Mouse (Mus musculus) heart, postnatal 25 days (tissue): ENCODE measurements around the gene Cwc22. TPM values are rescaled to one million over a fixed set of nuclear protein-coding genes. Genes with fewer than 3 reads are reported as not detected.

Experiments used
- DNase-seq: peaks from one replicate; pipeline ENCODE4 v3.0.0; 2022; ENCODE audit warnings: low spot score
- intact Hi-C: fragments of 180-260 bp; cut with DNase I; formaldehyde crosslinking; loops from one replicate; pipeline ENCODE4 v1.15.1; 2025
- total RNA-seq, 2 experiments: library from RNA; stranded (reverse); gene quantifications; 2 replicates each; pipeline ENCODE4 v1.2.3; 2021

The Cwc22 gene
- total RNA-seq: 10 to 100 TPM; 13.7 to 14.1 TPM

DNA sequence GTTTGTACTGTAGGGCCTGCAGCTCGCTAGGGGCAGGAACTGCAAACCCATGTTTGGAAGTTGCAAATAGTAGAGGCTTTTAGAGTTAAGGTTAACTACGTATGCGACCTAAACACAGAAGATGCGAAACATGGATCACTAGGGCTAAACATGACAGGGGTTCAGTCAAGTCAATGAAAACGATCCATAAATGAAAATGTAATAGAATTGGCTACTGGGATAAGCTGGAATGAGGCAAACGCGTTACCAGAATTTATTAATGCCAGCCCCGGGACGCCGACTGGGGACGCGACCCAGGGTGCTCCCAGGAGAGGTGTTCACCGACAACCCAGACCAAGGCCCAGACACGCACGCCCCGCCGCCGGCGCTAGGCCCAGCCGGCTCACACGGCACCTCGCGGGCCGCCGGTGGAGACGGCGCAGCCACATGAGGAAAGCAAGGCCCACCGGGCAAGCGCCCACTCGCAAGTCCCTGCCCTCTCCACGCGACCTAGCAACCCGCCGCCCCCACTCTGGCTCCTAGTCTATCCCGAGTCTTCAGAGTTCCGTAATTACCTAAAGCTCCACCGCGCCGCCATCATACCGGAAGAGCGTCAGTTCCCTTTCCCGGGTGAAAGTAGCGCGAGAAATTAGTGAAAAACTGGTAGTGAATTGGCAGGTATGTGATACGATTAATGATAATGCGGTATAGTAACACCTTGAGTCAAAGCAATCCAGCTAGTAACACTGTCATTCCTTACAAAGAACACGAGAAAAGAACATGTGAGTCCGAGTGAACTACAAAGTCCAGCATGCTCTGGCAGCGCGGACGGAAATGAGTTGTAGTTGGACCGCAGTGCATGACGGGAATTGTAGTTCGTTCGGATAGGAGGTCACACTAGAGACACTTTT is at the start of gene Cwc22:
TSS of gene Cwc22 (minus strand) at position 780 of the 890 bp plus-strand sequence.
- peak; percentile 64 for DNase-seq
- intact Hi-C loops: no loop called here

DNA sequence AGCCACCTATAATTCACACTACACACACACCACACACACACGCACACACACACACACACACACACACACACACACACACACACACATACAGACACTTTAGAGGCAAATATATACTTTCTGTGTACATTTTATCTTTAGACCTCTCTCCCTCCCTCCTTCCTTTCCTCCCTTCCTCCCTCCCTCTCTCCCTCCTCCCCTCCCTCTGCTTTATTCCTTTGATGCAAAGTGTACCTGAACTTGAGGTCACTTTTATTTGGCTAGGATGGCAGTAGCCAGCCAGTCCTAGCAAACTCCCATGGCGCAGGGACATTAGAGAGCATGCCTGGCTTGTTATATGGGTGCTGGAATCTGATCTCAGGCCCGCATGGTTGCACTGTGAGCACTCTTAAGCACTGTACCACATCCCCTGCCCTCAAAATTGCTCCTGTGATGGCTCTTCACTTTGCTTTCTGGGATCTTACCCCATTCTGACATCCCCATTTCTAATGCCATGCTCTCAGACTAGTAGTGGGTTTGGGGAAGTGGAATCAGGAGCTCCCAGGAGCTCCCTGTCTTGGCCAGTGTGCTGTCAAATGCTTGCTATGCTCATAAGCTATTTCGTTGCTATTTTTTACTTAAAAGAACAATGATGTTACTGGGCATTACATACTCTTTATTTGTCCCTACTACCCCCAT is 47.7 kb upstream of the Cwc22 start:
- DNase-seq: no peak
- intact Hi-C loops: loop anchor here (10.0 kb wide), 1 partner anchor 119 kb away; no protein-coding TSS in a partner anchor

- intact Hi-C loops: loop anchor here (10.0 kb wide), 1 partner anchor 118 kb away; no protein-coding TSS in a partner anchor
- no peak for DNase-seq
These were observed 46.9 kb upstream of the Cwc22 start for GRCm38 (mm10) chr2:77992951-77993604.

DNA sequence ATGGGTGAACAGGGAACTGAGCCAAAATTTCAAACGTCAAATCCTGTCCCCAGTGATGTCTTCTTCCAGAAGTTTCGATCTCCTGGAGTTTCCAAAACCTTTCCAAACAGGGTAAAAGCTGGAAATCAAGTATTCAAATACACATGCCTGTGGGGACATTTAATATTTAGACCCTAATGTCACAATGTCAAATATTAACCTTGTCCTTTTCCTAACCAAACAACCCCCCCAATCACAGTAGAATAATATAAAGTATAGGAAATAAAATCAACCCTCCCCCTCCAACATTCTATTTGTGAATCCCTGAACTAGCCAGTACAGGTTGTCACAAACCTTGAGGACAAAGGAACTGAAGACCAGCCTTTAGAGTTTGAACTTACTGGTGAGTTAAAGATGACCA is 44.6 kb upstream of the Cwc22 start:
- intact Hi-C loops: loop anchor here (10.0 kb wide), 1 partner anchor 116 kb away; no protein-coding TSS in a partner anchor
- DNase-seq: no peak

GRCm38 (mm10) chr2:77990121-77990520 is 43.9 kb upstream of the Cwc22 start:
- no peak for DNase-seq
- intact Hi-C loops: loop anchor here (10.0 kb wide), 1 partner anchor 115 kb away; no protein-coding TSS in a partner anchor

DNA sequence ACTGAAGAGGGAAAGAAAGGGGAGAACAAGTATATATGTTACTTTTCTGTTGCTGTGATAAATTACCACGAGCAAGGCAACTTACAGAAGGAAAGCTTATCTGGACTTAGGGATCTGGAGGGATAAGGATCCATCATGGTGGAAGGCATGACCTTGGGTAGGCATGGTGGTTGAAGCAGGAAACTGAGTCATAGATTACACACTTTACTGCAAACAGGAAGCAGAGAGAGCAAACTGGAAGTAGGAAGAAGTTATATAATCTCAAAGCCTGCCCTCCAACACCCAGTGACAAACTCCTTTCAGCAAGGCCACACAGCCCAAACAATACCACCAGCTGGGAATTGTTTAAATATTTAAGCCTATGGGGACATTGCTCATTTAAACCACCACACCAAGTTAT is 43.2 kb upstream of the Cwc22 start:
- DNase-seq: no peak
- intact Hi-C loops: no loop called here

GRCm38 (mm10) chr2:77985991-77986730 is 40.0 kb upstream of the Cwc22 start:
- DNase-seq: no peak
- intact Hi-C loops: no loop called here

DNA sequence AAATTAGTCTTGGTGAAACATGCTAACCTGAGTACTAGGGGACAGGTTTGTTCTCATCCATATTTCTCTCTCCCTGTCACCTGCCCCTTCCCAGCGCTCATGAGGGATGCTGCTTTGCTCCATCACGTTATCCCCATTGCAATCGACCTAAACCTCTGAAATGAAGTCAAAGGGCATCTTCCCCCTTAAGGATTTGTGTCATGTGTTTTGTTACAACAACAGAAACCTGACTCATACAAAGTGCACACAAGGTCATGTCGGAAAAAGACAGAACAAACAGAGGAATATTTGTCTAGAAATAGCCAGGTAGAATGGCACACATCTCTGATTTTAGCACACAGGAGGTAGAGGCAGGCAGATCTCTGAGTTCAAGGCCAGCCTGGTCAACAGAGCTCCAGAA is 38.0 kb upstream of the Cwc22 start:
- intact Hi-C loops: no loop called here
- no peak for DNase-seq

DNA sequence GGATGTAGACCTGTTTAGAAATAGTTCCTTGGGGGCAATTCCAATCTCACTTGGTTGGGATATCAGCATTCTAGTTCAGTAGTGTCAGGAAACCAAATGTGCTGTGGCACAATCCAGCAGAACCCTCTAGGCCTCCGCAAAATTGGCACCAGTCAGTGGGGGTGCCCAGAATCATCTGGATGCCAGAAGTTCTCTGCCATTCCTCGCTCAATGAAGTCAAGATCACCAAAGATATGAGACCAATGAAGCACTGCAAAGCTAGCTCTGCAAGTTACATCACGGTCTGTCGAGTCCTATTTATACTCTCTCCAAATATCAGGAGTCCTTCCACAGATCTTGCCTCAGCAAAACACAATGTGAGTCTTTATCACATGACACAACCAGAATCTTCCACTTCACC is 35.7 kb upstream of the Cwc22 start:
- DNase-seq: no peak
- intact Hi-C loops: no loop called here

DNA sequence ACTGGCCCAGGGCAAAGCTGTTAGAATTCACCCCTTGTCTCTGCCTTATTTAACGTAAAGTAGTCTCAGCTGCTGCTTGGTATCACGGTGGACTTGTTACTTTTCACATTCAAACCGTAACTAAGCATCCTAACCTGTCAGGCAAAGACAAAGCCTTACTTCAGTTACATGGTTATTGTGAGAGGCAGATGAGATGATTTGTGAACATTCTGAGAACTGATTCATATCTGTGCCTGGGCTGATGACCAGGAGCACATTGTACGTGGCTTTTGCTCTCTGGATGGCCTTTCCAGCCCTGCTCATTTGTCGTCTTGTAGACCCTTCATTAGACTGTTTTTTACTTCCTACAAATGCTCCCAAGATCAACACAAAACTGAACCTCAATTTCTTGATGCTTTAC is 34.5 kb upstream of the Cwc22 start:
- no peak for DNase-seq
- intact Hi-C loops: no loop called here

DNA sequence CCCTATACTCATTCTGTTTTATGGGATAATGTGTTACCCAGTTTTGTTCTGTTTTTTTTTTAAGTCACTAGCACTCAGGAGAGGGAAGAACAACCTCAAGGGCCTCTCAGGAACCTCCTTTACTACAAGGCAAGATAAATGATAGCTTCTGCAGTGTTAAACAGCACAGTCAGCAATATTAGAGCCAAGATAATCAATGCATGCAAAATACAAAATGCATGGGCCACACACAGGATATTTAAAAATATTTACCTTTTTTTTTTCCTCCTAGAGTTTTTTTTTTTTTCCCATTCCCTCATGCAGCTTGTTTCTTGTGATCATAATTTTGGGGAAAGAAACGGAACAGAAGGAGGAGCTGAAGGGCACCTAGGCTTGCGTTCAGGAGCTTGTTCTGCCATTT is 33.3 kb upstream of the Cwc22 start:
- no peak for DNase-seq
- intact Hi-C loops: no loop called here

GRCm38 (mm10) chr2:77979081-77979480 is 32.9 kb upstream of the Cwc22 start:
- intact Hi-C loops: no loop called here
- DNase-seq: no peak

DNA sequence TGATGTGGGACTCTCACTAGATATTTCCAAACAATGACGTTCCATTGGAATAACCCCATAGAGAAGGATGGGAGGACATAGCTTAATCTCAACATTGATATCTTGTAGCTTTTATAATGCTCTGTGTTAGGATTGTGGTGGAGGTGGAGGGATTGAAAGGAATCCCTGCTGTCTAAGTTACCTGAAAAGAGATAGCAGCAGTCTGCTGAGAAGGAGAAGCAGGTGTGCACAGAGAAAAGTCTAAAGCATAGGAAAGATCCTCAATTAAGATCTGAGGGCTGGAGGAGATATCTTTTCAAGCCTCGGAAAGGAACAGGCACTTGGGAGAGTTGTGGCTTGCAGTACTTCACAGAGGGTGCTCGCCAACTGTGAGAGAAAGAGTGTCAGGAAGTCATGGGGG is 32.1 kb upstream of the Cwc22 start:
- intact Hi-C loops: no loop called here
- no peak for DNase-seq

DNA sequence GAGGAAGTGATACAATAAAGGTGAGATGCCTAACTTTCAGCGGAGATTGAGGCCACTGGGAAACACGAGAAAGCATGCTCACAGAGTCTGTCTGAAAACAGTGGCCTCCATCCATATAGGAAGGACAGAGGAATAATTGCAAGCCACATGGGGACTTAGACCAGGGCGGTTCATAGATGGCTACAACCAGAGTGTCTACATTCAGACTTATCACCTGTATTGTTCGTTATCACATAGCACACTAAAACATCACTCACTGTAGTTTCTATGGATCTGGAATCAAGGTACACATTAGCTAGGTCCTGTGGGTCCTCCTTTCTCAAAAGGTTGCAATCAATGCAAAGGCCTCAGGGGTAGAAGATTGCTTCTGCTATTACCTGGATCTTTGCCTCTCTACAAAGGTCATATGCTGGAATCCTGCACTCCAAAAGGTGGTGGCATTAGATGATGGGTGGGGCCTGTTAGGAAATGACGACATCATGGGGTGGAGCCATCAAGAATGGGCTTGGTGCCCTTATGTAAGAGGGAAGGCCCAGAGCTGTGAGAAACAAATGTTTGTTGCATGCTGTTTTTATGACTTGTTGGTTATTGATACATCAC is 30.2 kb upstream of the Cwc22 start:
- no peak for DNase-seq
- intact Hi-C loops: no loop called here

GRCm38 (mm10) chr2:77975606-77976005 is 29.4 kb upstream of the Cwc22 start:
- intact Hi-C loops: no loop called here
- no peak for DNase-seq

- intact Hi-C loops: no loop called here
- no peak for DNase-seq
These were observed 28.8 kb upstream of the Cwc22 start for GRCm38 (mm10) chr2:77974986-77975385.

GRCm38 (mm10) chr2:77974366-77974765 is 28.2 kb upstream of the Cwc22 start:
- no peak for DNase-seq
- intact Hi-C loops: no loop called here

DNA sequence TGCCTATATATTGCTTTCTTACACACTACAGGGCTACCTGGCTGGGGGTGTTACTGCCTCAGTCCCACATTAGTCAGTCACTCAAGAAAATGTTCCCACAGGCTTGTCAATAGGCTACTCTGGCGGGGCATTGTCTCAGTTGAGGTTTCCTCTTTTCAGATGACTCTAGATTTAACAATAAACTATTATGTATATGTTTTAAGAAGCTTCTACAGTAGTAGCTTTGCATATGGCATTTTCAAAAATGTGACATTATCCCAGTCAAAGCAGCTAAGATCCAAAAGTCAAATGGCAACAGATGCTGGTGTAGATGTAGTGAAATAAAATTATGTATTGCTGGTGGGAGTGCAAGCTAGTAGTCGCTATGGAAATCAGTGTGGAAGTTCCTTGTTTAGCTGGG is 27.1 kb upstream of the Cwc22 start:
- intact Hi-C loops: no loop called here
- no peak for DNase-seq

- intact Hi-C loops: no loop called here
- DNase-seq: no peak
These were observed 26.4 kb upstream of the Cwc22 start for GRCm38 (mm10) chr2:77972541-77972940.

- intact Hi-C loops: no loop called here
- DNase-seq: no peak
These were observed 25.7 kb upstream of the Cwc22 start for GRCm38 (mm10) chr2:77971871-77972270.
